Mouse (Mus musculus) G1E (cell line): ENCODE data around the gene Ralgps1. TPM values are rescaled to one million over a fixed set of nuclear protein-coding genes. Genes with fewer than 3 reads are reported as not detected.

Experiments
- ATAC-seq: 2 replicates; pipeline ENCODE4 v1.8.0; 2016; ENCODE audit warnings: mild to moderate bottlenecking; ENCODE audit not compliant: insufficient number of reproducible peaks, poor library complexity, low FRiP score, severe bottlenecking; ENCODE audit errors: extremely low read depth
- DNase-seq: peaks from one replicate; pipeline ENCODE4 v3.0.0; 2012; ENCODE audit warnings: low spot score
- H3K27me3 ChIP-seq: 2 replicates; pipeline ENCODE4 v1.6.1; 2012; ENCODE audit warnings: mild to moderate bottlenecking, low read length, inconsistent platforms; ENCODE audit not compliant: insufficient read depth
- H3K36me3 ChIP-seq: replicated peaks from 2 replicates; pipeline ENCODE3; 2012; ENCODE audit warnings: mild to moderate bottlenecking, inconsistent platforms
- H3K4me1 ChIP-seq: 2 replicates; pipeline ENCODE4 v1.6.1; 2012; ENCODE audit warnings: low read depth, low read length, inconsistent platforms, mixed read lengths; ENCODE audit not compliant: insufficient read depth
- H3K4me3 ChIP-seq: 2 replicates; pipeline ENCODE4 v1.5.1; 2012; ENCODE audit warnings: low read depth, mild to moderate bottlenecking, inconsistent platforms, low read length, moderate library complexity, mixed read lengths
- H3K9me3 ChIP-seq: replicated peaks from 2 replicates; pipeline ENCODE4 v1.6.1; 2012; ENCODE audit warnings: inconsistent platforms
- CTCF ChIP-seq: IDR thresholded peaks from 2 replicates; pipeline ENCODE4 v1.5.1; 2012; ENCODE audit warnings: low read depth, low read length, inconsistent platforms, mixed read lengths
- GATA1 ChIP-seq: IDR thresholded peaks from 2 replicates; pipeline ENCODE4 v1.6.1; 2012; ENCODE audit warnings: borderline replicate concordance, low read length, inconsistent platforms, mixed read lengths
- GATA2 ChIP-seq: IDR thresholded peaks from 2 replicates; pipeline ENCODE4 v1.6.1; 2012; ENCODE audit warnings: low read depth, low read length, inconsistent platforms, borderline replicate concordance
- POLR2AphosphoS5 ChIP-seq: IDR thresholded peaks from 2 replicates; pipeline ENCODE4 v1.6.1; 2012; ENCODE audit warnings: low read depth, low read length, inconsistent platforms; ENCODE audit not compliant: insufficient replicate concordance
- TAL1 ChIP-seq: conservative IDR thresholded peaks from 2 replicates; pipeline ENCODE4 v1.6.1; 2012; ENCODE audit warnings: low read depth, low read length, inconsistent platforms, mixed read lengths
- polyA plus RNA-seq: library from polyadenylated mRNA; stranded (reverse); fragments of >175 nt; gene quantifications from 2 replicates; pipeline ENCODE4 v1.2.3, GENCODE M21; 2012
- total RNA-seq, 2 experiments: library from RNA; stranded (forward) in 1 of 2; stranded (reverse) in 1 of 2; fragments of 200-1000 nt in 1 of 2; fragments of >200 nt in 1 of 2; fragmentation: Nextera tagmentation in 1 of 2; gene quantifications; 2 replicates each; pipeline ENCODE4 v1.2.3; 2014 to 2017

Ralgps1 gene
- total and polyA plus RNA-seq, 3 experiments, result 1.8 to 6.4 (median 3.4) TPM

DNA sequence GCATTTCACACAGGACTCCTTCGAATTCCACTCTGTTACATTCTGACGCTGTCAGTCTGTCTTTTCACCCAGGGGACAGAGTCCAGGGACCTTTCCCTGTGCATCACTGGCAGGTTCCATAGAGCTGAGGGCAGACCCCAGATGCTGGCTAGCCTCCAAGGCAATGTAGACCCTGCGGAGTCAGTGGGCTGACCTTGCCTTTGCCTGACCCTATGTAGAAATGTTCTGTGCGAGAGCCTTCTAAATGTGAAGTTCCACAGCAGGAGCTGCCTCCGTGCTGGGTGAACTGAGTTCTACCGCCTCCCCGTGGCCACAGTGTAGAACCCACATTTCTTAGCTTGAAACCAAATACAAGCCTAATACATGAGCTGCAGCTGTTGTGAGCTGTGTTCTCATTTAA lies 30.9 kb upstream of the Ralgps1 start:
- no peak for DNase-seq
- Histone ChIP-seq H3K27me3 (no peaks in the 10 kb centered on the region), H3K4me3 (peak overlapping the region; percentile 39; the same call in 1 of the 2 replicates), H3K9me3 (no peaks in the 10 kb centered on the region), H3K36me3 (peaks cover 22% of the 10 kb centered on the region), H3K4me1 (peaks cover 60% of the 10 kb centered on the region)
- no peak for ATAC-seq
- peak; percentile 69 for TF ChIP-seq CTCF
- no peak for TF ChIP-seq POLR2AphosphoS5
- no peak for TF ChIP-seq GATA2

- no peak for DNase-seq
- peaks cover 15% of the 10 kb centered on the region for H3K36me3 ChIP-seq
- no peak for ATAC-seq
- H3K9me3 ChIP-seq, result no peaks in the 10 kb centered on the region
- no peak overlapping the region for H3K4me3 ChIP-seq
- H3K27me3 ChIP-seq, result no peaks in the 10 kb centered on the region
- TF ChIP-seq CTCF (no peak), POLR2AphosphoS5 (no peak), TAL1 (no peak), GATA1 (no peak), GATA2 (no peak)
- H3K4me1 ChIP-seq, result peaks cover 56% of the 10 kb centered on the region
Measured at GRCm38 (mm10) chr2:33401217-33401616, 29.9 kb upstream of the Ralgps1 start.

DNA sequence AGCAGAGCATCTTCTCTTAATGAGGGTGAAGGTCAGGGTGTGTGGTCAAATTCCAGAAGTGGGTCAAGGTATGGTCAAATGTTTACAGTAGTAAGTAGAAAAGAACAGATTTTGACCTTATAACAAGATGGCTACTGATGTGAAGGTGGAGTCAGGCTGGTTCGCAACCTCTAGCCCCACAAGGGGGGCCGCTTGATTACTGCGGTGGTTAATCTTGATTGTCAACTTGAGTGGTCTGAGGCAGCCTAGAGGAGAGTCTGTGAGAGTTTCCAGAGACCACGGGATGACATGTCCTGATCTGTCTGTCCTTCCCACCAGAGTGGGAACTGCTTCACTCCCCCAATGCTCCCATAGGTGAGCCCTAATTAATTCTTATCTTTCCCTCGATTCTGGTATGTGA lies 29.3 kb upstream of the Ralgps1 start:
- no peak for ATAC-seq

GRCm38 (mm10) chr2:33399091-33399490 lies 27.8 kb upstream of the Ralgps1 start:
- no peak for DNase-seq
- TF ChIP-seq GATA1 (no peak), GATA2 (no peak), CTCF (no peak), POLR2AphosphoS5 (no peak), TAL1 (no peak)
- peaks cover 37% of the 10 kb centered on the region for H3K4me1 ChIP-seq
- no peaks in the 10 kb centered on the region for H3K36me3 ChIP-seq
- no peaks in the 10 kb centered on the region for H3K9me3 ChIP-seq
- 0 out of 2 replicates have a peak, but pooled peaks cover under 1% of the 10 kb centered on the region for H3K27me3 ChIP-seq
- ATAC-seq, result no peak
- no peak overlapping the region for H3K4me3 ChIP-seq

More for the DNA sequence above, 29.3 kb upstream of the Ralgps1 start:
- no peak overlapping the region for H3K4me3 ChIP-seq
- TF ChIP-seq GATA2 (no peak), CTCF (no peak), GATA1 (no peak), POLR2AphosphoS5 (no peak), TAL1 (no peak)
- no peak for DNase-seq
- H3K27me3 ChIP-seq, result no peaks in the 10 kb centered on the region
- H3K4me1 ChIP-seq, result peaks cover 50% of the 10 kb centered on the region
- no peaks in the 10 kb centered on the region for H3K9me3 ChIP-seq
- peaks cover 10% of the 10 kb centered on the region for H3K36me3 ChIP-seq

DNA sequence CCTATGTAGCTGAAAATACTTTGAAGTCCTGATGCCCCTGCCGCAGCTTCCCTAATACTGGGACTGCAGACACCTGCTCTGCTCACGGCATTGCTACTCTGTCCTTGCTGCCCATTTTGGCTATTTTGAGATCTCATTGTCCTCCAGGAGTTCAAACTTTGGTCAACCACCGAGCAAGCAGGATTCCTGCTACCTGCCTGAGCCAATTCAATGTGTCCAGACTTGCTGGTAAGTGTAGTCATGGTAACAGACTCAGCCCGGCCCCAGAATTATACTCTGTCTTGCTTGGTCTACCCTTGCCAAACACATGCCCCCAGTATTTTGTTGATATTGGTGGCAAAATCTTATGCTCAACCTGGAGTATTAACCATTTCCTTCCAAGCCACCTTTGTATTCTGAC lies 25.8 kb upstream of the Ralgps1 start:
- no peaks in the 10 kb centered on the region for H3K9me3 ChIP-seq
- TF ChIP-seq POLR2AphosphoS5, result no peak
- no peak for TF ChIP-seq CTCF
- TF ChIP-seq GATA2, result no peak
- TF ChIP-seq TAL1, result no peak
- no peak for TF ChIP-seq GATA1
- no peak overlapping the region for H3K4me3 ChIP-seq
- DNase-seq (no peak), ATAC-seq (no peak)
- H3K4me1 ChIP-seq, result peaks cover 17% of the 10 kb centered on the region
- peaks cover 5% of the 10 kb centered on the region; the same call in 1 of the 2 replicates for H3K27me3 ChIP-seq
- H3K36me3 ChIP-seq, result no peaks in the 10 kb centered on the region

DNA sequence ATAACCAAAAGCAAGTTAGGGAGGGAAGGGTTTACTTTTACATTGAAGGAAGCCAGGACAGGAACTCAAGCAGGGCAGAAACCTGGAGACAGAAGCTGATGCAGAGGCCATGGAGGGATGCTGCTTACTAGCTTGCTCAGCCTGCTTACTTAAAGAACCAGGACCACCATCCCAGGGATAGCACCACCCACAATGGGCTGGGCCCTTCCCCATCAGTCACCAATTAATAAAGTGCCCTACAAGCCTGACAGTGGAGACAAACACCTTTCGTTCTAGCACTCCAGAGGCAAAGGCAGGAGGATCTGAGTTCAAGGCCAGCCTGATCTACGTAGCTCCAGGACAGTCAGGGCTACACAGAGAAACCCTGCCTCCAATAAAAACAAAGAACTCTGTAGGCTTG lies 23.8 kb upstream of the Ralgps1 start:
- DNase-seq (no peak), ATAC-seq (no peak)
- Histone ChIP-seq H3K9me3 (no peaks in the 10 kb centered on the region), H3K4me1 (no peaks in the 10 kb centered on the region; the same call in 1 of the 2 replicates), H3K36me3 (no peaks in the 10 kb centered on the region), H3K4me3 (no peak overlapping the region), H3K27me3 (peaks cover 11% of the 10 kb centered on the region)
- no peak for TF ChIP-seq GATA1
- TF ChIP-seq CTCF, result no peak
- TF ChIP-seq POLR2AphosphoS5, result no peak
- no peak for TF ChIP-seq GATA2
- no peak for TF ChIP-seq TAL1

DNA sequence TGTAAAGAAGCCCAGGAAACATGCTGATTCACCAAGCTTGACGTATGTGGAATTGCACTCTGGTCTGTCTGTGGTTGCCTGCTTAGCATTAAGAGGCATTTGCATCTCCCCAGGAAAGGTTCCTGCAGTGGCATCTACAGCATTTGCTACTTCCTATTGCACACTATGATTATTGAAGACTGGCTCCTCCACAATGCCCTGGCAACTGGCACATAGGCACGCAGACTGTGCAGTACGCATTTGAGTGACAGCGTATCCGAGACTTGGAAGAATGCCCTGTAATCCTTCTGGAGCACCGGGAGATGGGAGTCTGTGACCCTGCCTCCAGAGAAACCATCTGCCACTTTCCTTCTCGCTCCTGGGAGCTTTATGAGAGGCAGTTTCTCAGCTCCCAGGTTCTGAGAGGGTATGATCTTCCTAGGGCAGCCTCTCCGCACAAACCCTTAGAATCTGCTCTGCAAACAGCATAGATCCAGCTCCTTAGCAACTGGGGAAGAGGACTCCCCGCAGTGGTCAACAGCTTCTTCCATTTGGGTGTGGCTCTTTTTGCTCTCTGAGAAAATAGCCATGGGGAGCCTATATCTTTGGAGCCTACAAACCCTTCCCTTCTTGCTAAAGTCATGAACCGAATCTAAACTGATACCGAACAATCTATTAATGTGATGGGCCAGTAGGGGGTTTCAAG lies 22.8 kb upstream of the Ralgps1 start:
- TF ChIP-seq TAL1 (no peak), CTCF (no peak), POLR2AphosphoS5 (no peak), GATA2 (no peak), GATA1 (no peak)
- no peak for DNase-seq
- ATAC-seq, result no peak
- H3K36me3 ChIP-seq, result no peaks in the 10 kb centered on the region
- H3K4me3 ChIP-seq, result no peak overlapping the region
- H3K9me3 ChIP-seq, result no peaks in the 10 kb centered on the region
- H3K27me3 ChIP-seq, result peaks cover 11% of the 10 kb centered on the region
- H3K4me1 ChIP-seq, result no peaks in the 10 kb centered on the region; the same call in 1 of the 2 replicates
